Mouse (Mus musculus): ENCODE results near the gene Olfr495.

GRCm38 (mm10) chr7:108420121-108420520, 27.2 kb downstream of the Olfr495 start, which contains the start of gene Olfr497:
- no peak for TF ChIP-seq CTCF (IDR thresholded peaks at IDR 0.05; ENCODE audit: low read depth)
- no peak for TF ChIP-seq EP300 (IDR thresholded peaks at IDR 0.05; ENCODE audit: low read depth)
